Mouse (Mus musculus): ENCODE measurements around the gene 4930583I09Rik.

DNA sequence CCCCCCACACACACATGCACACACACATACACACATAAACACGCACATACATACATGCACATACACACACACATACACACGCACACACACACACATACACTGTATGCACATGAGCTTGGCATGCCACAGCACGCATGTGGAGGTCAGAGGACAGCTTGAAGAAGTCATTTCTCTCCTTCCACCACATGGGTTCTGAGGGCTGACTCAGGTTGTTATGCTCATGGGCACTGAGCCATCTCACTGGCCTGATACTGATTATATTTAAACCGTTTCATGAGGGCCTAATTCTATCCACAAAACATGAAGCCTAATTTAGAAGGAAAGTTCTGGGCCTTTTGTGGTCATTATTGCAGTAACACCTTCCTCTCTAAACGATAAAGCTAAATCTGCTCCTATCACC, 13.3 kb downstream of the 4930583I09Rik start:
- TF ChIP-seq CTCF (IDR thresholded peaks at IDR 0.05) (no peak), POLR2A (IDR thresholded peaks at IDR 0.05; ENCODE audit: insufficient read depth, low read depth, low read length) (no peak)
